Mouse (Mus musculus): ENCODE measurements around the gene Fbxw4. TPM values are rescaled to one million over a fixed set of nuclear protein-coding genes. Genes with fewer than 3 reads are reported as not detected.

Fbxw4 gene
- total and polyA plus RNA-seq, 2 experiments: 10.0 to 44.6 TPM

GRCm38 (mm10) chr19:45537505-45537904, 122.6 kb downstream of the Fbxw4 start:
- TF ChIP-seq POLR2A (IDR thresholded peaks at IDR 0.05; ENCODE audit: extremely low read depth, insufficient read depth, low read length): no peak
- peak; percentile 80 for TF ChIP-seq CTCF (IDR thresholded peaks at IDR 0.05; ENCODE audit: low read depth, low read length)
- no peak overlapping the region for H3K9ac ChIP-seq (ENCODE audit: low read depth, low read length)
- no peaks in the 10 kb centered on the region for H3K79me2 ChIP-seq (ENCODE audit: control insufficient read depth, insufficient read depth, low read length)
- H3K4me3 ChIP-seq (ENCODE audit: insufficient read depth, low read depth, low read length): no peak overlapping the region
- WGBS: 67% methylated on average over 1 of the region's 1 CpGs
- no peak overlapping the region for H3K27ac ChIP-seq (replicated peaks; ENCODE audit: insufficient read depth, low read depth, low read length)
- H3K27me3 ChIP-seq (ENCODE audit: control insufficient read depth, insufficient read depth, low read length): peaks cover 5% of the 10 kb centered on the region
- H3K4me1 ChIP-seq (ENCODE audit: control insufficient read depth, insufficient read depth, low read length): peaks cover 3% of the 10 kb centered on the region; the same call in 1 of the 2 replicates
- peak; percentile 36 for DNase-seq (ENCODE audit: extremely low read depth, low read depth, low spot score)
- H3K36me3 ChIP-seq (ENCODE audit: control insufficient read depth, insufficient read depth, low read length): no peaks in the 10 kb centered on the region

- Histone ChIP-seq H3K27ac (replicated peaks; ENCODE audit: insufficient read depth, low read depth, low read length) (no peak overlapping the region), H3K4me1 (ENCODE audit: control insufficient read depth, insufficient read depth, low read length) (no peaks in the 10 kb centered on the region), H3K4me3 (ENCODE audit: insufficient read depth, low read depth, low read length) (no peak overlapping the region), H3K36me3 (ENCODE audit: control insufficient read depth, insufficient read depth, low read length) (no peaks in the 10 kb centered on the region), H3K27me3 (ENCODE audit: control insufficient read depth, insufficient read depth, low read length) (no peaks in the 10 kb centered on the region), H3K79me2 (ENCODE audit: control insufficient read depth, insufficient read depth, low read length) (no peaks in the 10 kb centered on the region), H3K9ac (ENCODE audit: low read depth, low read length) (no peak overlapping the region)
- DNase-seq (ENCODE audit: extremely low read depth, low read depth, low spot score): no peak
- TF ChIP-seq CTCF (IDR thresholded peaks at IDR 0.05; ENCODE audit: low read depth, low read length) (no peak), POLR2A (IDR thresholded peaks at IDR 0.05; ENCODE audit: extremely low read depth, insufficient read depth, low read length) (no peak)
- 69% methylated on average over 6 of the region's 6 CpGs for WGBS
Measured at GRCm38 (mm10) chr19:45535929-45536328, 124.2 kb downstream of the Fbxw4 start.

GRCm38 (mm10) chr19:45535214-45535735, 124.8 kb downstream of the Fbxw4 start:
- Histone ChIP-seq H3K27ac (replicated peaks; ENCODE audit: insufficient read depth, low read depth, low read length) (no peak overlapping the region), H3K9ac (ENCODE audit: low read depth, low read length) (no peak overlapping the region), H3K4me1 (ENCODE audit: control insufficient read depth, insufficient read depth, low read length) (no peaks in the 10 kb centered on the region), H3K4me3 (ENCODE audit: insufficient read depth, low read depth, low read length) (no peak overlapping the region), H3K36me3 (ENCODE audit: control insufficient read depth, insufficient read depth, low read length) (no peaks in the 10 kb centered on the region), H3K27me3 (ENCODE audit: control insufficient read depth, insufficient read depth, low read length) (no peaks in the 10 kb centered on the region), H3K79me2 (ENCODE audit: control insufficient read depth, insufficient read depth, low read length) (no peaks in the 10 kb centered on the region)
- TF ChIP-seq CTCF (IDR thresholded peaks at IDR 0.05; ENCODE audit: low read depth, low read length) (no peak), POLR2A (IDR thresholded peaks at IDR 0.05; ENCODE audit: extremely low read depth, insufficient read depth, low read length) (no peak)
- DNase-seq (ENCODE audit: extremely low read depth, low read depth, low spot score): no peak
- WGBS: 74% methylated on average over 8 of the region's 8 CpGs

- Histone ChIP-seq H3K4me3 (ENCODE audit: insufficient read depth, low read depth, low read length) (no peak overlapping the region), H3K36me3 (ENCODE audit: control insufficient read depth, insufficient read depth, low read length) (no peaks in the 10 kb centered on the region), H3K9ac (ENCODE audit: low read depth, low read length) (no peak overlapping the region), H3K27me3 (ENCODE audit: control insufficient read depth, insufficient read depth, low read length) (no peaks in the 10 kb centered on the region), H3K79me2 (ENCODE audit: control insufficient read depth, insufficient read depth, low read length) (no peaks in the 10 kb centered on the region), H3K27ac (replicated peaks; ENCODE audit: insufficient read depth, low read depth, low read length) (no peak overlapping the region), H3K4me1 (ENCODE audit: control insufficient read depth, insufficient read depth, low read length) (no peaks in the 10 kb centered on the region)
- no peak for TF ChIP-seq POLR2A (IDR thresholded peaks at IDR 0.05; ENCODE audit: extremely low read depth, insufficient read depth, low read length)
- 59% methylated on average over 7 of the region's 7 CpGs for WGBS
- DNase-seq (ENCODE audit: extremely low read depth, low read depth, low spot score): no peak
Measured at GRCm38 (mm10) chr19:45533617-45534016, 126.5 kb downstream of the Fbxw4 start.

- H3K79me2 ChIP-seq (ENCODE audit: control insufficient read depth, insufficient read depth, low read length): no peaks in the 10 kb centered on the region
- 83% methylated on average over 6 of the region's 6 CpGs for WGBS
- TF ChIP-seq POLR2A (IDR thresholded peaks at IDR 0.05; ENCODE audit: extremely low read depth, insufficient read depth, low read length) (no peak), CTCF (IDR thresholded peaks at IDR 0.05; ENCODE audit: low read depth, low read length) (no peak)
- H3K4me1 ChIP-seq (ENCODE audit: control insufficient read depth, insufficient read depth, low read length): no peaks in the 10 kb centered on the region
- no peak overlapping the region for H3K27ac ChIP-seq (replicated peaks; ENCODE audit: insufficient read depth, low read depth, low read length)
- H3K36me3 ChIP-seq (ENCODE audit: control insufficient read depth, insufficient read depth, low read length): peaks cover 15% of the 10 kb centered on the region; the same call in 1 of the 2 replicates
- DNase-seq (ENCODE audit: extremely low read depth, low read depth, low spot score): no peak
- no peaks in the 10 kb centered on the region for H3K27me3 ChIP-seq (ENCODE audit: control insufficient read depth, insufficient read depth, low read length)
- H3K4me3 ChIP-seq (ENCODE audit: insufficient read depth, low read depth, low read length): no peak overlapping the region
- no peak overlapping the region for H3K9ac ChIP-seq (ENCODE audit: low read depth, low read length)
Measured at GRCm38 (mm10) chr19:45531554-45531953, 128.6 kb downstream of the Fbxw4 start.

- Histone ChIP-seq H3K4me3 (ENCODE audit: insufficient read depth, low read depth, low read length) (no peak overlapping the region), H3K9ac (ENCODE audit: low read depth, low read length) (no peak overlapping the region), H3K27me3 (ENCODE audit: control insufficient read depth, insufficient read depth, low read length) (no peaks in the 10 kb centered on the region), H3K36me3 (ENCODE audit: control insufficient read depth, insufficient read depth, low read length) (peaks cover 15% of the 10 kb centered on the region; the same call in 1 of the 2 replicates), H3K4me1 (ENCODE audit: control insufficient read depth, insufficient read depth, low read length) (no peaks in the 10 kb centered on the region), H3K79me2 (ENCODE audit: control insufficient read depth, insufficient read depth, low read length) (no peaks in the 10 kb centered on the region), H3K27ac (replicated peaks; ENCODE audit: insufficient read depth, low read depth, low read length) (no peak overlapping the region)
- 76% methylated on average over 15 of the region's 15 CpGs for WGBS
- TF ChIP-seq CTCF (IDR thresholded peaks at IDR 0.05; ENCODE audit: low read depth, low read length) (no peak), POLR2A (IDR thresholded peaks at IDR 0.05; ENCODE audit: extremely low read depth, insufficient read depth, low read length) (no peak)
- DNase-seq (ENCODE audit: extremely low read depth, low read depth, low spot score): no peak
Measured at GRCm38 (mm10) chr19:45530200-45530995, 129.7 kb downstream of the Fbxw4 start.

All from liver, adult 2 months (tissue).